Mouse (Mus musculus): ENCODE measurements around the gene Gm7361. TPM values are rescaled to one million over a fixed set of nuclear protein-coding genes. Genes with fewer than 3 reads are reported as not detected.
"Not testable (repeated sequence)": the region's sequence is repeated elsewhere in the genome, so short reads cannot be mapped to it uniquely, and the experiment has no call there.

Gm7361 gene
- not detected in 2 replicates for total RNA-seq (2017)

- not testable (repeated sequence) for ATAC-seq (ENCODE audit: extremely low read depth, insufficient number of reproducible peaks, low FRiP score, poor library complexity, severe bottlenecking)
Observed at GRCm38 (mm10) chr5:26257391-26257790, at the start of gene Gm7361. TSS of gene Gm7361 (plus strand) at chr5:26257691.

GRCm38 (mm10) chr5:26211030-26211429, 46.5 kb upstream of the Gm7361 start:
- no peak for ATAC-seq (ENCODE audit: extremely low read depth, insufficient number of reproducible peaks, low FRiP score, poor library complexity, severe bottlenecking)

GRCm38 (mm10) chr5:26222076-26222475, 35.4 kb upstream of the Gm7361 start:
- ATAC-seq (ENCODE audit: extremely low read depth, insufficient number of reproducible peaks, low FRiP score, poor library complexity, severe bottlenecking): no peak

DNA sequence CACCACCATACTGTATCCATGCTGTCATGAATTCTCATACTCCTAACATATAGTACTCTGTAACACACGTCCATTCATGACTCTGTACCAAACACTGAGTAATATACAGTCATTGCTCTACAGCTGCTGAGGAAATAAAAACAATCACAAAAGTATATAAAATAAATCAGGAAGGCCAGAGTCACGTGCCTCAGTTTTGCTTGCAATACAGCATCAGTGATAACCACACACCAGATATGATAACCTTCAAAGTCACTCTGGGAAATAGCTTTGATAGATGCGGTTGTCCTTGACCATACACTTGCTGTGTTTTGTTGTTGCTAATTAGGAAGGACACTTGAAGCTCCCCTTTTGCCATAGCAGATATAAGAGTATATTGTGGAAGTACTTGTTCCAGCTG, 9.2 kb downstream of the Gm7361 start:
- not testable (repeated sequence) for ATAC-seq (ENCODE audit: extremely low read depth, insufficient number of reproducible peaks, low FRiP score, poor library complexity, severe bottlenecking)

GRCm38 (mm10) chr5:26280361-26280760, 22.9 kb downstream of the Gm7361 start:
- ATAC-seq (ENCODE audit: extremely low read depth, insufficient number of reproducible peaks, low FRiP score, poor library complexity, severe bottlenecking): no peak

DNA sequence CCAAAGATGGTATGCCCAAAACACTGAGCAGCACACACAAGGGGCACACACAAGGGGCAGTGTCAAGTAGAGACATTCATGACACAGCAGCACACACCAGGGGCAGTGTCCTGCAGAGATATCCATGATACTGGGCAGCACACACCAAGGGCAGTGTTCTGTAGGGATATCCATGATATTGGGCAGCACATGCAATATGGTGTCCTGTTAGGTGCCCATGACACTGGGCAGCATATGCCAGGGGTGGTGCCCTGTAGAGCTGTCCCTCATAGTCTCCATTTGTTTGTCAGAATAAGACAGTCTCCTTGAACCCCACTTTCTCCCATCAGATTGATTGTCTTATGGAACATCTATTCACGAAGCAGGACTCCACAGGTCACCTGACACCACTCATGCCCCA, 24.2 kb downstream of the Gm7361 start:
- ATAC-seq (ENCODE audit: extremely low read depth, insufficient number of reproducible peaks, low FRiP score, poor library complexity, severe bottlenecking): no peak

DNA sequence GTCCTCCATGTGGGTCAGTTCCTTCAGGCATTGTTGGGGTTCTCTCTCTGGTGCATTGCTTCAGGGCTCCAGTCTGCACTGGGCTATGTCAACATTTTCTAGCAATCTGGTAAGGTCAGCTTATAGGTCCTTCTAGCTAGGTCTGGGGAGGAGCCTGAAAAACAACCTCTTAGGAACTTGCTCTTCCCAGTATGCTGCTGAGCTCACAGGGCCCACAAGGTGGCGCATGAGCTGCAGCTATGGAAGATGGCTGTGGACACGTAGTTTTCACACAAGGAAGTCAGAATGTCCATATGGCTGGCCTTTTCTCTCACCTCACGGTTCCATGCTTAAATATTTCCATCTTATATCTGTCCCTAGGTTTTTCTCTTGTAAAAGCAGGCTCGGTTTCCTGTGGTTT, 24.8 kb downstream of the Gm7361 start:
- no peak for ATAC-seq (ENCODE audit: extremely low read depth, insufficient number of reproducible peaks, low FRiP score, poor library complexity, severe bottlenecking)

DNA sequence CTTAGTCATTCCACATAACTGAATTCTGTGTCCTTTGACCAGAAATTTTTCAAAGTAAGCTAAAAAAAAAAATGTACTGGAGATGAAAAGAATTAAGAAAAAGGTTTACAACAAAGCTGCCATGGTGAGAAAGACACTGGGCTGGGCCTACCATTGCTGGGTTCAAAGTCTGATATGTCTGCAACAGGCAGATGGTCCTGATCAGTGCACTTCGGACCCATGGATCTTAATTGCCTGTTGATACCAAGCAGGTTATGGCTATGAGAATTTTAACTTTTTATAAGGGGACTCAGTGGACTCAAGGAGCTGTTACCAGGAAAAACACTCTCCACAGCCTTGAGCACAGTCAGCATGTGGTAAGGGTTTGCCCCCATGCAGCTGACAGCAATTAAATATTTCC, 25.9 kb downstream of the Gm7361 start:
- ATAC-seq (ENCODE audit: extremely low read depth, insufficient number of reproducible peaks, low FRiP score, poor library complexity, severe bottlenecking): no peak

DNA sequence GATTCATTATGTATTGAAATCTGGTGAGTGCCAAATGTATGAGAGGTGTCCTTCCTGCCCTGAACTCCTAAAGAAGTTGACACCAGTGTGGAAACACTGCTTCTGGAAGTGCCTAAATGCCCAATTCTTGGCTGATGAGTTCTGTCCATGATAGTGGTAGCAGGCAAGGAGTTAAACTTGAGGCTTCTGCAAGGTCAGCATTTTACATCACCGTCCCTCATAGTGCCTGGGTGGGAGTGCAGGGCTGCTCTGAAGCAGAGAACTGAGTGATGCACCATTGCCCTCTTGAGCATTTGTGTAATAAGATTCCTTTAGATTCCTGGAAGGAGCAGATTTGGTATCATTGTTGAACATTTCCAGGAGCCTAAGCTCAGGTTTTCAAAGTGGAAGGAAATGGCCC, 34.1 kb downstream of the Gm7361 start:
- ATAC-seq (ENCODE audit: extremely low read depth, insufficient number of reproducible peaks, low FRiP score, poor library complexity, severe bottlenecking): no peak

DNA sequence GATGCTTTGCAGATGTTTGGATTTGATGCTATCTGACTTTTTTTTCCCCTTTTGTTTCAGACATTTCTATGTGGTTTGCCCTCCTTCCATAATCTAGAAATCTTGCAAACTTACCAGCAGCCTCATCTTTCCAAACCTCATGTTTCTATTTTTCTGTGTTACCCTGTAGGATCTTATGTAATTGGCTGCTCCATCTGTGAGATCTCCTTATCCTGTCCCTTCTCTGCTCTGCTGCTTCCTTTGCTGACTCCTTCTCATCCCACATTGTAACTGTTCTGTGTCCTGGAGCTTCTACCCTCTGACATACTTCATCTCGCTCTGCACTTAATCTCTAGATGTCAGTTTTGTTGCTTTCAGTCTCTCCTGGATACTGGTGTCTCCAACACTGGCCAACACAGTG, 35.8 kb downstream of the Gm7361 start:
- no peak for ATAC-seq (ENCODE audit: extremely low read depth, insufficient number of reproducible peaks, low FRiP score, poor library complexity, severe bottlenecking)

Other genes with a start within 250 kb of the Gm7361 start
- not detected in 2 replicates for gene Gm5862, start 234.8 kb upstream of the Gm7361 start, total RNA-seq (2017)
- gene Speer4a, start 218.1 kb upstream of the Gm7361 start, total RNA-seq (2017): not detected in 2 replicates
- gene Gm7347, start 199.1 kb upstream of the Gm7361 start, total RNA-seq (2017): not detected in 2 replicates
- gene Gm10471, start 168.4 kb upstream of the Gm7361 start, total RNA-seq (2017): not detected in 2 replicates
- gene 5031410I06Rik, start 152.3 kb upstream of the Gm7361 start, total RNA-seq (2017): not detected in 2 replicates
- not detected in 2 replicates for gene Gm10220, start 136.3 kb upstream of the Gm7361 start, total RNA-seq (2017)